Mouse (Mus musculus) midbrain, embryonic 15.5 days (tissue): ENCODE results near the gene Arhgef10l. TPM values are rescaled to one million over a fixed set of nuclear protein-coding genes. Genes with fewer than 3 reads are reported as not detected.

Experiments used
- ATAC-seq: fragments of 200-750 bp; cut with Nextera tagmentation; replicated peaks from 2 replicates; pipeline ENCODE4 v1.8.0; 2017; ENCODE audit warnings: moderate TSS enrichment
- H3K27ac ChIP-seq: fragments of 300-500 bp; sonication (generic); 2 replicates; pipeline ENCODE4 v1.5.1; 2015; ENCODE audit warnings: mild to moderate bottlenecking, inconsistent platforms
- H3K27me3 ChIP-seq: fragments of 300-500 bp; sonication (generic); replicated peaks from 2 replicates; pipeline ENCODE4 v1.6.1; 2015; ENCODE audit warnings: inconsistent platforms
- H3K36me3 ChIP-seq: fragments of 300-500 bp; sonication (generic); replicated peaks from 2 replicates; pipeline ENCODE4 v1.6.1; 2015; ENCODE audit warnings: inconsistent platforms
- H3K4me1 ChIP-seq: fragments of 300-500 bp; sonication (generic); 2 replicates; pipeline ENCODE4 v1.6.1; 2015; ENCODE audit warnings: inconsistent platforms
- H3K4me2 ChIP-seq: fragments of 300-500 bp; sonication (generic); 2 replicates; pipeline ENCODE4 v1.6.1; 2015; ENCODE audit warnings: inconsistent platforms, mild to moderate bottlenecking, moderate library complexity
- H3K4me3 ChIP-seq: fragments of 300-500 bp; sonication (generic); 2 replicates; pipeline ENCODE4 v1.5.1; 2015; ENCODE audit warnings: mild to moderate bottlenecking, inconsistent platforms
- H3K9ac ChIP-seq: fragments of 300-500 bp; sonication (generic); 2 replicates; pipeline ENCODE4 v1.6.1; 2015; ENCODE audit warnings: mild to moderate bottlenecking, inconsistent platforms
- H3K9me3 ChIP-seq: fragments of 300-500 bp; sonication (generic); 2 replicates; pipeline ENCODE4 v1.6.1; 2016; ENCODE audit warnings: inconsistent platforms
- WGBS: fragments of 180-500 bp; shearing (Covaris S2); methylation state at CpG from one replicate; pipeline ENCODE4 v1.1.7; 2015; ENCODE audit warnings: mixed read lengths; 5-methylcytosine and 5-hydroxymethylcytosine counted together
- microRNA-seq: library from miRNA; unstranded; fragments of <30 nt; microRNA quantifications from one replicate; pipeline ENCODE4, GENCODE M21; 2016
- polyA plus RNA-seq: library from polyadenylated mRNA; unstranded; fragments of >200 nt; fragmentation: Nextera tagmentation; extraction: Ambion mirVana; gene quantifications from 2 replicates; pipeline ENCODE4 v1.2.1, GENCODE M21; 2015

Gene Arhgef10l
- polyA plus RNA-seq, 1 experiment from 2014 or later, result 30.7 TPM

DNA sequence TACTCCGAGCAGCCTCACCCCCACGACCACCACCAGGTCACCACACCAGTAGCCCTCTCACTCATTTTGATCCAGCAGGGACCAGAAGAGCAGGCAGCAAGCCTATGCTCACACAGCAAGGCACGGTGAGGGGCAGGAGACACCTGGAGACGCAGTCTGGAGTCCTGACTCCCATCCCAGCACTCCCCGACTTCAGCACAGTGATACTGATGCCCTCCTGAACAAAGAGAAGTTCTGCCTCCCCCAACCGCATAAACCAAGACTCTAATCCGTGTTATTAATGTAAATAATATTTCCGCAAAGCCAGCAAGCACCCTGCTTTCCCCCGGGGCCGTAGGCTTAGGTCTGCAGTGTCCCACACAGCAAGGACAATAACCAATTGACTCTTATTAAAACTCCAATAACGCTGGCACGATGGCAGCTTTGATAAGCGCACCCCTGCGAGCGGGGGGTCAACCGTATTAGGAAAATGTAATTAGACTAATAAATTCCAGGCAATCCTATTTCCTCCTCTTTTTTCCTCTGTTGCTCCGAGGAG lies 198.5 kb downstream of the Arhgef10l start:
- Histone ChIP-seq H3K4me2 (no peak overlapping the region), H3K9ac (no peak overlapping the region), H3K9me3 (no peaks in the 10 kb centered on the region), H3K4me3 (no peak overlapping the region), H3K27me3 (no peaks in the 10 kb centered on the region), H3K27ac (no peak overlapping the region), H3K4me1 (peaks cover 25% of the 10 kb centered on the region), H3K36me3 (no peaks in the 10 kb centered on the region)
- no peak; the same call in 1 of the 2 replicates for ATAC-seq
- 43% methylated on average over 17 of the region's 17 CpGs for whole genome bisulfite sequencing

Small RNA genes within 50 kb of the gene (microRNA-seq; reads per million reads assigned to microRNA genes)
- not detected for gene Gm23045

Other genes starting within 250 kb of the Arhgef10l start
- gene Rcc2, start 34.5 kb upstream of the Arhgef10l start, polyA plus RNA-seq, result 28.1 and 34.9 TPM in 2 replicates
- 0.12 TPM in 1 of 2 replicates, not detected in the other for gene Padi6, start 76.6 kb upstream of the Arhgef10l start, polyA plus RNA-seq
- 0.11 and 0.19 TPM in 2 replicates for gene Padi4, start 108.2 kb upstream of the Arhgef10l start, polyA plus RNA-seq
- not detected in 2 replicates for gene Padi3, start 144.6 kb upstream of the Arhgef10l start, polyA plus RNA-seq
- 0.04 TPM in 1 of 2 replicates, not detected in the other for gene Padi1, start 179.8 kb upstream of the Arhgef10l start, polyA plus RNA-seq
- gene Padi2, start 240.3 kb upstream of the Arhgef10l start, polyA plus RNA-seq, result 1.2 and 1.4 TPM in 2 replicates